Mouse (Mus musculus) liver, adult 2 months (tissue): ENCODE measurements around the gene Zmym4.

Experiments used
- CTCF ChIP-seq: fragments of 200-500 bp; IDR thresholded peaks from 2 replicates; pipeline ENCODE4 v1.5.1; 2011; ENCODE audit warnings: low read depth, low read length, control low read depth
- POLR2A ChIP-seq: fragments of 200-500 bp; IDR thresholded peaks from 2 replicates; pipeline ENCODE4 v1.6.1; 2011; ENCODE audit warnings: low read length, control low read depth; ENCODE audit not compliant: insufficient read depth; ENCODE audit errors: extremely low read depth

- no peak for TF ChIP-seq POLR2A
- no peak for TF ChIP-seq CTCF
Observed at GRCm38 (mm10) chr4:126814854-126815253, 153.1 kb downstream of the Zmym4 start.
